Mouse (Mus musculus): Measurements from ENCODE around the gene Tlk1.
"Not testable (repeated sequence)": the region's sequence is repeated elsewhere in the genome, so short reads cannot be mapped to it uniquely, and the experiment has no call there.

The Tlk1 gene

GRCm38 (mm10) chr2:70833261-70833660 is 7.7 kb upstream of the Tlk1 start:
- DNase-seq (ENCODE audit: low spot score in 2 of 2): no peak

- DNase-seq (ENCODE audit: low spot score in 2 of 2): no peak
Measured at GRCm38 (mm10) chr2:70831709-70832350, 6.3 kb upstream of the Tlk1 start.

- DNase-seq (ENCODE audit: low spot score in 2 of 2): no peak
Measured at GRCm38 (mm10) chr2:70830683-70831082, 5.2 kb upstream of the Tlk1 start.

- no peak for DNase-seq (ENCODE audit: low spot score in 2 of 2)
Measured at GRCm38 (mm10) chr2:70829946-70830610, 4.5 kb upstream of the Tlk1 start.

- DNase-seq (ENCODE audit: low spot score in 2 of 2): peak in 1 of 2 experiments; percentile 20
Measured at GRCm38 (mm10) chr2:70827780-70828179, 2.3 kb upstream of the Tlk1 start.

- DNase-seq (ENCODE audit: low spot score in 2 of 2): peak in 1 of 2 experiments; percentile 19
Measured at GRCm38 (mm10) chr2:70826436-70827230, 1.1 kb upstream of the Tlk1 start.

GRCm38 (mm10) chr2:70824838-70825370 is 624 bp downstream of the Tlk1 start:
- peak; percentile 75 to 92 for DNase-seq (ENCODE audit: low spot score in 2 of 2)

GRCm38 (mm10) chr2:70823926-70824800 is 1.4 kb downstream of the Tlk1 start:
- peak in 1 of 2 experiments; percentile 25 for DNase-seq (ENCODE audit: low spot score in 2 of 2)

GRCm38 (mm10) chr2:70823434-70823833 is 2.1 kb downstream of the Tlk1 start:
- no peak for DNase-seq (ENCODE audit: low spot score in 2 of 2)

GRCm38 (mm10) chr2:70816939-70817338 is 8.6 kb downstream of the Tlk1 start:
- no peak for DNase-seq (ENCODE audit: low spot score in 2 of 2)

GRCm38 (mm10) chr2:70816016-70816415 is 9.5 kb downstream of the Tlk1 start:
- DNase-seq (ENCODE audit: low spot score in 2 of 2): no peak

- DNase-seq (ENCODE audit: low spot score in 2 of 2): no peak
Measured at GRCm38 (mm10) chr2:70813608-70814007, 11.9 kb downstream of the Tlk1 start.

GRCm38 (mm10) chr2:70811476-70811875 is 14.1 kb downstream of the Tlk1 start:
- no peak for DNase-seq (ENCODE audit: low spot score in 2 of 2)

- DNase-seq (ENCODE audit: low spot score in 2 of 2): no peak
Measured at GRCm38 (mm10) chr2:70809921-70810320, 15.6 kb downstream of the Tlk1 start.

GRCm38 (mm10) chr2:70808681-70809080 is 16.8 kb downstream of the Tlk1 start:
- DNase-seq (ENCODE audit: low spot score in 2 of 2): no peak

GRCm38 (mm10) chr2:70807678-70808077 is 17.9 kb downstream of the Tlk1 start:
- not testable (repeated sequence) for DNase-seq (ENCODE audit: low spot score in 2 of 2)

GRCm38 (mm10) chr2:70806020-70806419 is 19.5 kb downstream of the Tlk1 start:
- DNase-seq (ENCODE audit: low spot score in 2 of 2): no peak

- not testable (repeated sequence) for DNase-seq (ENCODE audit: low spot score in 2 of 2)
Measured at GRCm38 (mm10) chr2:70803696-70804095, 21.8 kb downstream of the Tlk1 start.

GRCm38 (mm10) chr2:70802658-70803057 is 22.9 kb downstream of the Tlk1 start:
- DNase-seq (ENCODE audit: low spot score in 2 of 2): no peak

GRCm38 (mm10) chr2:70801543-70801942 is 24.0 kb downstream of the Tlk1 start:
- peak in 1 of 2 experiments; percentile 13 for DNase-seq (ENCODE audit: low spot score in 2 of 2)

GRCm38 (mm10) chr2:70800396-70800795 is 25.1 kb downstream of the Tlk1 start:
- no peak for DNase-seq (ENCODE audit: low spot score in 2 of 2)
